Mouse (Mus musculus): ENCODE data around the gene Chmp6.
A peak's percentile ranks its signal among the peaks of the same experiment; 100 is the strongest.

The Chmp6 gene

DNA sequence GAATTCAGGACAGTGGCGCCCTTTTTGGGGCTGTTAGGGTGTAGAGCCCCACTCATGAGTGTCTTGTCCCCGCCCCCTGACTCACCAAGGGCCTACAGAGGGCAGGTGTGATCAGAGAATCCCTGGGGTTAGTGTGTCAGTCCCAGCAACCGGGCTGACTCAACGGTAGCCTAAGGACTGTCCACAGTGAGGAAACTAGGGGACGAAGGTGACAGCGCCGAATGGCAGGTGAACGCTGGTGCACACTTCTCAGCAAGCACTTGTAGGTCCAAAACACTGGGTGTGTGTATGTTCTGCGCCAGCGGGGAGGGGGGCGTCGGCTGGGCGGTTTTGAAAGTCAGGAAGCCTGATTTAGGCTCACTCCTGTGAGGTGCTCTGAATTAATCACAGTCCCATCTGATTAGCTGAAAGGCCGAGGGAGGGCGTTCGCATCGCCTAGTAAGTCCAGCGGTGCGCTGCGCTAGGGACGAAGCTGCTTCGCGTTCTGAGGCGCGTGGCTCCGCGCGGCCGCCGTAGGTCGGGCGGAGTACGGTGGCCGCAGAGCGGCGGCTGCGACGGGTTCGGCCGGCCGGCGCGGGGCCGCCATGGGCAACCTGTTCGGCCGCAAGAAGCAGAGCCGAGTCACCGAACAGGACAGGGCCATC lies at the start of gene Chmp6:
Gene Chmp6 (plus strand): TSS at position 151 of the 644 bp plus-strand sequence.
- peak; percentile 92 for DNase-seq

DNA sequence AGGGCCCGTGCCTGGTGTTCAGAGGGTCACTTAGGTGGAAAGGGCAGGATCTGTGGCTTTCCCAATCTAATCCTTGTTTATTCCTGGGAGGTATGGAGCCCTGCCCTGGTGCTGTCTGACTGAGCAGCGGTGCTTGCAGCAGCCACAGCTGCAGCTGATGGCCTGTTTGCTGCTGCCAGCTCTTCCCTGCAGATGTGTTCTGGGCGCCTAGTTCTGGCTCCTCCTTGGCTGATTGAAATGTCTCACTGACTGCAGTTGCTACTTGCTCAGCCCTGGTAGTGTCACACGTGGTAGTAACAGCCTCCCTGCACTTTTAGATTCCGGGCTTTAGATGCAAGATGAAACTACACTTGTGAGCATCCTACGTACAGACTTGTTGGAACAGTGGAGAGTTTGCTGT lies 46.4 kb upstream of the Chmp6 start:
- no peak for DNase-seq

DNA sequence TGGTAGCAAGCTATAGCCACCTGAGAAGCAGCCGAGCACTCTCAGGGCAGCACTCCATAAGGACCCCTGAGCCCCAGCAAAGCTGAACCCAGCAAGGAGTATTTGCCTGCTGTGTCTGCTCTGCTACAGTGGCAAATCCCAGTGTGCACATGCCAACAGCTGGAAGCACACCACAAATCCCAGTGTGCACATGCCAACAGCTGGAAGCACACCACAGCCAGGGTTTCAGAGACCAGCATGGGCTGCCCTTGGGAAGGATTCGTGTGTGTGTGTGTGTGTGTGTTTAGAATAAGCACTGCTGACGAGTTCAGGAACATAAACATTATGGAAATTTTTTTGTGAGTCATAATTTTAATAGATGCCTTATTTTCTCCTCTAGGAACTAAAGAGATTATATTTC lies 45.1 kb upstream of the Chmp6 start:
- DNase-seq = no peak

DNA sequence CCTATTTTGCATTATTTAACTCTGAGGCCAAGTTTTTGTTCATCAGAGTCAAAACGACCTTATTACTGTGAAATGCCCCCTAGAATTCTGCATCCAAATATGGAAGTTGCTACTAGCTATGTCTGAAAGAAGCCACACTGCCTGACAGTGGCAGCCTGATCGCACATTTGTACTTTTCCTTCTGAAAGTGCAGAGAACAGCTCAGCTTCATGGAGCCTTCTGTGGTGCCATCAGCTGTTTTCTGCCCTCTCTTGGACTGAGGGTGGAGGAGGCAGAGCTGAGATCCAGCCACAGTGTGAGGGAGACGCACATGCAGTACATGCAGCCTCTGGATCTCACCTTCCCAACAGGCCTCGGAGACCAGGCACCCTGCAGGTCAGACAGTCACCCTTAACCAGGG lies 44.7 kb upstream of the Chmp6 start:
- DNase-seq = no peak

DNA sequence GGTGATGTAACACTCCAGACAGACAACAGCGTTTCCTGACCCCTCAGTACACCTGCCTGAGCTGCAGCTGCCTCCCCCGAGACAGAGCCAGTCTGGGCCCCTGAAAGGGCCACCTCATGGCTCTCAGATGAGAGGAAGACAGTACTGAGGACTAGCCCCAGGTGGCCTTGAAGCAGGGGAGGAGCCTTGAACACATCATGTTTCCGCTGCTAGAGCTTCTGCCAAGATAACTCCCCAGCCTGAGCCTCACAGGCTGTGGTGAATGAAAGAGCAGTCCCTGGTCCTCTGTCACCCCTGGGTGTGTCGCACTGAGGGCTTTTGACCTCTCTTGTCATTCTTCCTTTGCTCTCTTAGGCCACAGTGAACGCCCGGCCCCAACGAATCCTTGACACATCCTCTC lies 42.1 kb upstream of the Chmp6 start:
- no peak for DNase-seq

DNA sequence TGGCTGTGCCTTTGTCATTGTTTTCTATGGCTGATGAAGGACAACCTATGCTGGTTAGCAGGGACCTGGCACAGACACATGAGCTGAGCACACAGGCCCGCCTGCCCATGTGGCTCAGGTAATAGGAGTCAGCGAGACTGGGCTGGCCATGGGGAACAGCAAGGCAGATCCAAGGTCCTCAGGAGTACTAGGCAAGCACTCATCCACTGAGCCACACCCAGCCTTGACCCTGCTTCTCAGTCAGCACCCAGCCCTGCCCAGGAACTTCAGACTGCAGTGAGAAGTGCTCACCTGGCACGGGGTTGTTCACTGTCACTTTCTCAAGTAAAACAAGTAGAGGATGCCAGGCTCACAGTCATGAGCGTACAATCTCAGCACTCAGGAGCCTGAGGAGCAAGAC lies 39.6 kb upstream of the Chmp6 start:
- no peak for DNase-seq

DNA sequence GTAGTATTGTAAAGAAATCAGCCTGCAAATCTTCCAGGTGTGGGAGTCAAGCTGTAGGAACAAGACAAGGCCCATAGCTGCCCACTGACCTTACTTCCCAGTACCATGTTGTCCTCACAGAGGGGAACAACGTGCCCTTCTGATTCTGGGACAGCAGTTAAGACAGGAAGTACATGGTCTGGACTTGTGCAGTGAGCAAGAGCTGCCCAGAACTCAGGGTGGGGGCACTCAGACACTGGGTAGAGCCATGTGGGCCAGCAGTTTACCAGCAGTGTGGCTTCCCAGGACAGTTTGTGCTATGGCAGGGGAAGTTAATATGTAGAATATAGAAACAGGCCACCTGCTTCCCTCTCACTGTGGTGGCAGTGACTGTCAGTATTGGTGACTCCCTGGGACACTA lies 38.4 kb upstream of the Chmp6 start:
- DNase-seq = no peak

DNA sequence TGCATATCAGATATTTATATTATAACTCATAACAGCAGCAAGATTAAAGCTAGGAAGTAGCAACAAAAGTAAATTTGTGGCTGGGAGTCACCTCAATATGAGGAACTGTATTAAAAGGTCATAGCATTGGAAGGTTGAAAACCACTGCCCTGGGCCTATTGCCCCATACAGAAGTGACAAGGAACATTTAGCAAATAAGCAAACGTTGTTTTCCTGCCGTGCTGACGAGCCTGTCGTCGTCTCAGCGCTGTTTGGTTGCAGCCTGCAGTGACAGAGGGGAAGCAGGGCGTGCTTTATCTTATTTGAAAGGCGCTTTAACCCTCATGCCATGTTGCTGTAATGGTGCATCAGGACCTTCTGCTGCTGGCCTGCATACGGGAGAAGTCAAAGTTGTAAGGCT lies 37.6 kb upstream of the Chmp6 start:
- DNase-seq = no peak

DNA sequence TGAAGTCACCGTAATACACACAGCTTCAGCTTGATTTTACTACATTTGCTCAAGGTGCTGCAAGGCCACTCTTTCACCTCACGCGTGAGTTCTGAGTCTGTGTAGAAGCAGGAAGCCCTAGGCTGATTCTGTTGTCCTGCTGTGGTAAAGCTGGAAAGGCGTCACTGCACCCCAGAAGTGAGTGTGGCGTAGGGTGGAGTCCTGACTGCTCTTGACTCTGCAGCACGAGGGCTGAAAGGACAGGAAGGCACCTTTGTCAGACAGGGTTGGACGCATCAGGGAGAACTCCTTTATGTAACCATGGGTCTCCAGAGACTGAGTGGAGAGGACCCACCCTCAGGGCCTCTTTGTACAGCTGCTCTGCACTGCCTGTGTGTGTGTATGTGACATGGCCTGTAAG lies 36.1 kb upstream of the Chmp6 start:
- no peak for DNase-seq

DNA sequence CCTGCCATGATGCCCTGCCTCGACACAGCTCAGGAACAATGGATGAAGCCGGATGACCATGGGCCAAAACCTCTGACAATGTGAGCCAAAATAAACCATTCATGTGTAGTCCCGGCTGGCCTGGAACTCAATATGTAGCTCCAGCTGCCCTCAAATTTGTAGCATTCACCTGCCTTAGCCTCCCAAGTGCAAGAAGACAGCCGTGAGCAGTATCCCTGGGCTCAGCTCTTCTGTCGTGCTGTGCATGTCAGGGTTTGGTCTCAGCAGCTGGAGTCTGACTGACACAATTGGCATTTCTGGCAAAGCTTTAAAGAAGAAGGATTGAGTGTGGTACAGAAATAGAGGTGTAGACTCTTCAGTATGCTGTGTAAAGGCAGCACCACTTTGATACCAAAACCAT lies 33.7 kb upstream of the Chmp6 start:
- no peak for DNase-seq

DNA sequence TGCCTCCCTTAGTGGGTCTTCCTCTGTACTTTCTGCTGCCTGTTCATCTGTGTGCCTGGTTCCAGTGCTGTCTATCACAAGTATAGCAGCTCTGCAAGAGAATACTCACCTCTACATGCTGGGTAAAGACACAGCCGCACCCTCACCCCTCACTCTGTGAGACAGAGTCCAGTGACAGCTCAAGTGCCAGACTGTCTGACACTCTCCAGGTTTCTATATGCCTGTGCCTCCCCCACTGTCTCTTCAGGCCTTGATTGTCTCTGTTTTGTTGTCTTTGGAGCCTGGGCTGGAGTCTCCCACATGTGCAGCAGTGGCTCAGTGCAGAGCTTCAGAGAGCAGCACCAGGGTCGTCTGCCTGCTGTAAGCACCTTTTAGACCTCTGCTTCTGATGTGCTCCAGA lies 29.6 kb upstream of the Chmp6 start:
- DNase-seq = no peak

DNA sequence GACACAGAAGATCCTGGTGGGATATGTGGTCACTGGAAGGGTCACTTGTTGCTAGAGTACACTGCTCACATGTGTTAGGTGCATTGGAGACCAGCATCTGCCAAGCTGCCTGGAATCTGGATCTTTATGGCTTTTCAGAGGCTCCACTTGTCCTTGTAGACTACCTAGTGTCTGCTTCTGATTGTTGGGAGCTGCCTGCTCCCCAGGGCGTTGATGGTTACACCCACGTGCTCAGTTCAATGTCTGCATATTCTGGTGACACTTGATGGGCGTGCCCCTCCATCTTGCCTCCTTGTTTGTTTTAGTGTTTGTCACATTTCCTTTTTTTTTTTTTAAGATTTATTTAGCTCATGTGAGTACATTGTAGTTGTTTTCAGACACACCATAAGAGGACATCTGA lies 23.3 kb upstream of the Chmp6 start:
- no peak for DNase-seq

DNA sequence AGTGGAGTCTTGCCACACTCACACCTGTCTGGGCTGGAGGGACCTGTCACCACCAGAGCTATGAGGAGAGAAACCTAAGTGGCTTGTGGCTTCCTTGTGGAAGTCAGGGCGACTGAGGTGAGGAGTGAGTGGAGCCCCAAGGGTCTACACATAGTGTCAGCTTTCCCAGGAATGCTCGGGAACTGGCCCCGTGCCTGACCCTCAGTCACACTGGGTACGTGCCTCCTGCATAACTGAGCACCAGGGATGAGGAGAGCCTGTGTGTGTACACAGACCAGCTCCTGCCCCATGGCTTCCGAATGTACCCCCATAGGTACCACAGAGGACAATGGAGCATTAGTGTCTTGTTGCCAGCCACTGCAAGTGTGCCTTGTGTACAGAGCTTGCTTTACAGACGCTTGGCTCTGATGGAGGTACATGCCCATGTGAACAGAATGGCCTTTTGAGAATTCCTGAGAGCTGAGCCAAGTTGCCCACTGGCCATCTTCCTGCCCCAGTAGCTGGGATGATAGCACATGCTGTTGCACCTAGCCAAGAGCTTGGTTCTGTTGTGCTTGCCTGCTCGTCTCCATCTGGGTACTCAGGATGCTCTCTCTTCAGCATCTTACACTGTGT lies 21.5 kb upstream of the Chmp6 start:
- no peak for DNase-seq

DNA sequence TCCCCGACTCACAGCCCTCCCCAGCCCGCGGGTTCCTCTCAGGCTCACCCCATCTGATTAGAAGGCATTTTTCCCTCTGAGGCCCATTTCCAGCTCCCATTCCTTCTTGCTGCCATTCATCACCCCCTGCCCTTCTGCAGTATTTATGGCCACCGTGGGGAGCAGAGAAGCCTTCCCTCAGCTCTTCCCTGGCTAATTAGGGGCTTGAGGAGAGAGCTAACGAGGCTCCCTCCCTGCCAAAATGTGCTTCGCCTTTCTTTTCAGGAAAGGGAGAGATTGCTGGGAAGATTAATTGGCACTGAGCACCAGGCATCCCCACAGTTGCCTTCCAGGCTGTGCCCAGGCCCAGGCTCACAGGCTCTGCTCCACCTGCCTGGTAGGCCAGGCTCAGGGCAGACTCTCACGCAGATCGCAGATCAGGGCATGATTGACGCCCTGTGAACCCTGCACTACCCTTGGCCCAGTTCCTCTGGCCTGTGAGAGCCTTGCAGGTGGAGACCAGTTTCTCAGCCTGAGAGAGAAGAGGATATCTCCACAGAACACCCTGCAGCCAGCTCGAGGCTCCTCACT lies 19.5 kb upstream of the Chmp6 start:
- DNase-seq = no peak

DNA sequence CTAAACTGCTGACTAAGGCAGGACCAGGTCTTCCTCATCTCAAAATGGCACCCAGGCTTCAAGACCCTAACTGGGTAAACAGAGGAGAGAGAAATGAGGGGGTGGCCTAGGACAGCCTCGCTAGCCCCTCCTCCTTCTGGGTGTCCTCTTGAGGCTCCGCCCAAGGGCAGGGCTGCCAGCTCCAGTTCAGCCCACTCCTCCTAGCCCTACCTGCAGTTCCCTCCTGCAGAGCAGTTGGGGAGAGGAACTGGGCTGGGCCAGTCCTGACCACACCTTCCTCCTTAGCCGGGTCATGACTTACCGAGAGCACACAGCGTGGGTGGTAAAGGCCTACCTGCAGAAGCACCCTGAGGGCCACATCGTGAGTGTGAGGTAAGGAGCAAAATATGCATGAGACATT lies 18.6 kb upstream of the Chmp6 start:
- no peak for DNase-seq

DNA sequence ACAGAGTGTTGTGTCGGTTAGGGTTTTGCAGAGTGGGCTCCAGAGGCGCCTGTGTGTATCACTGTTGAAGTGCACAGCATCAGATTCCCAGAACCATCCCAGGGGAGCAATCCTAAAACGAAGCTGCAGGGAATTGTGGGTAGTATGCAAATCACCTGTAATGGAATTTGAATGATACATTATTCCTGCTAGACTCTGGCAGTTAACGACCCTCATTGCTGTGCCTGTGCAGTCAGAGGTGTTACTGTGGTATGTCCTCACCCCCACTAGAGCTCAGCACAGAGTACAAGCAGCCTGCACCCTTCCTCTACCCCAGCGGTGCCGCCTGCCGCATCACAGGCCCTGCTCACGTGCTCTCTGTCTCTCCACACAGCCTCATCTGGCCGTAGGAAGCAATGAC lies 16.2 kb upstream of the Chmp6 start:
- no peak for DNase-seq

DNA sequence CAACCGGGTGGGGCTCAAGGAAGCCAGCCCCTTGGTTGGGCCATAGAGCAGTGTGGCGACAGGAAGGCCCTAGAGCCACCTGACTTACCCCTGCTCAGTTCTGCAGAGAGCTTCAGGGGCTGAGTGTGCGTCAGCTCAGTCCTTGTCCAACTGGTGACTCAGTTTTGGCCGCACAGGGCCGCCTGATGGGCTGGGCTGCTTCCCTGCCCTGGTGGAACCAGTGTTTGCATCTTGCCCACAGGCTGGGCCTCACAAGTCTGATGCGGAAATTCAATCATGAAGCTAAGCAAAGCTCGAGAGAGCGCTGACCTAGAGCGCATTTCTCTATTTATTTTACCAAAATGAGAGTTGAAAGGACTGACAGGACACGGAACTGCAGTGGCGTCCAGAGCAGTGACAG lies 14.3 kb upstream of the Chmp6 start:
- no peak for DNase-seq

DNA sequence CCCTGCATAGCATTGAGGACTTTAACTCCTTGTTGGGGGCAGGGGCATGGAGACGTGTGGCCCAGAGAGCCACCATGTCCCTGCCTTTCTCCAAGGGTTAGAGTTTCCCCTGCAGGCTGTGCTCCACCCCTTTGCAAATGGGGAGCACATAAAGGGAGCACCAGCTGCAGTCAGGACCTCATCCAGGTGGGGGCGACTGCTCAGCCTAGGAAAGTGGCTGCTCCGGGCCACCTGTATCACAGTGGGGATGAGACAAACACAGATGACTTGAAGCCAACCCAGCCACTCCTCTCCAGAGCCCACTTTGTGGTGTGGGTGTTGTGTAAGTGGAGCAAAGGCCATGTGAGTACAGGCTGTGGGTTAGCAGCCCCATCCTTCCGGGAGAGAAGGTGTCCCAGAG lies 12.1 kb upstream of the Chmp6 start:
- DNase-seq = no peak

DNA sequence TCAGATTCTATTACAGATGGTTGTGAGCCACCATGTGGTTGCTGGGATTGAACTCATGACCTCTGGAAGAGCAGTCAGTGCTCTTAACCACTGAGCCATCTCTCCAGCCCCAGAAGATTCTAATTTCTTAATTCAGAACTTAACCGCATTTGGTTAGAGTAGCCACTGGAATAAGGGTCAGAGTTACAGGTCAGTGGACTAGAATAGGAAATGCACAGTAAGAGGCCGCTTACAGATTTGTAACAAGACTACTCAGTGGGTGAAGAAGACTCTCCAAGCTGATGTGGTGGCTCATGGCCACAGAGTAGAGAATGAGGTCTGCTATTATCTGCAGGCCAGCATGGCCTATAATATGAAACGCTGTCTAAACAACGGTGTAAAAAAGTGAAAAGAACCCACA lies 10.3 kb upstream of the Chmp6 start:
- DNase-seq = no peak

DNA sequence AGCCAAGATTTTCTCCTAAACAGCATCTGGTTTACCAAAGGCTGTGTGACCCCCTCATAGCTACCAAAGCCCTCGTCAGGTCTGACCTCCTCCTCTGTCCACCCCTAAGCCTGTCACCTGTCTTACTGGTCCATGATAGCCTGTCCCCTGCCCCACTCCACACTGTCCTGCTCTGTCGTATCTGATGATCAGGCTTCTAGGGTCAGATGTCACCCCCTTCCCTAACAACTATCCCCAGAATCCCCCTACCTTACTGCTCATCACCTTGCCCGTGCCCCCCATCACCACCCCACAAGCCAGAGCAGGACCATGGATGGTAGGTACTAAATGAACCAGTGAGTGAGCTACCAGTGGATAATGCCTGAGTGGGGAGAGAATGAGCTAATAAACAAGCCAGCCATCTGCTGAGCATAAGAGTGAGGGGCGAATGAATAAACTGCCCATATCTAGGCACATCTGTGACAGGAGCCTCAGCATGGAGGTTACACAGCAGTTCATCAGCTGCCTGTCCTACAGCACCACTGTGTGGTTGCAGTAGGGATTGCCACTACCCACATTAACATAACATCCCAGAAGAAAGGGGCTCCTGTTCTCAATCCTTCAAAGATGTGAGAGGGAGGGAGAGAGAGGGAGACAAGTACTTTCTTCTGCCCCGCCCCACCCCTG lies 8.5 kb upstream of the Chmp6 start:
- DNase-seq = peak; percentile 65

DNA sequence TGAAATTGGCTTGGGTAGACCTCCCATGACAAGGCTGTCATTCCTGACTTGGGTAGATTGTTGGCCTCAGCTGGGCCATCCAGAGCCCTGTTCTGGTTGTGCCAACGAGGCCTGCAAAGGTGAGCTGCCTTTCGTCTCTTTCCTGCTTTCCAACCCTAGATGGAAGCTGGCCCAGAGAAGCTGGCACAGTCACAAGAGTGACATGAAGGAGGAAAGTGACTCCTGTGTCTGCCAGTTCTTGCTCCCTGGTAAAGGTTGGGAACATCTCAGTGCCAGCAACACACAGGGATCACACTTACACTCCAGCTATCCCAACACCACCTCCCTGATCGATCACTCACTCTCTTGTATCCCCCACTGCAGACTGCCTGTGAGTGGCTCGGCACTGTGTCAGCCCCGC lies 7.4 kb upstream of the Chmp6 start:
- DNase-seq = no peak

DNA sequence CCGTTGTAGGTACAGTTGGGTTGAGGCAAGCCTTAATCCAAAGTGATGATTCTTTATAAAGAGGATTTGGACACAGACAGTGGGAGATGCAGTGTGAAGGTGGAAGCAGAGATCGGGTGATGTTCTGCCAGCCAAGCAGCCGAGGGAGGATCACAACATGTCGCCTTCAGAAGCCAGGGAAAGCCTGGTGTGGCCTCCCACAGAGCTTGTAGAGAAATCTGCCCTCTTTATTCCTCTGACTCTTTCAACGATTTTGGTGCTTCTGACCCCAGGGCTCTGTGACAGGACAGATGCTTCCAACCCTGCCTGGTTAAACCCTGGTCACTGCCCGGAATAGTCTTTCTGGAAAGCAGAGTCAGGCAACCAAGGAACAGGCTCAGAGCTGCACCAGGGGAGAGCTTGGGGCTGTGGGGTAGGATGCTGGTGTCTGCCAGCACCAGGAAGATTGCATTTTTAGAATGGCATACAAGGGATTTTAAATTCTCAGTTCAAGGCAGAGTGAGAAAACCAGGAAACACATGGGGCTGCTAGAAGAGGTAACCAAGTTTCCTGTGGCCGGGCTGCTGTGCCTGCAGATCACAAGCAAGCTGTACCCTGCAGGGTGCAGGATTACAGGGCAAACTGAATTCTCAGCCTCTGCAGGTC lies 6.1 kb upstream of the Chmp6 start:
- peak; percentile 60 for DNase-seq

DNA sequence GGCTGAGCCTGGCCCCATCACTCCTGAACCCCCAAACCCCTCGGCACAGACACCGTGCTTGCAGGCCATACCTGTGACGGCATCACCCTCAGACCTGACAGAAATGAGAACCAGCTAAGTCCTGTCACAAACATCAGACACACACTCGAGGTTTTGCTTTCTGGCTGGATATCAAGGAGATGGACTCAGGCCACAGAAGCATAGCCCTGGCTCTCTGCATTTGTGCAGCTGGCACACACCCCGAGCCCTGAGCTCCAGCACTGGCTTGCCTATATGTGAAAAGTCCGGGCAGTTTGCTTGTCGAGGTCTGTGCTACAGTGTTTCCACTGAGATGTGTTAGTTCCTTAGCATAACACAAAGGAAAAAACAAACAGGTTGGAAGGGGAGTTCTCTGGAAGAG lies 5.5 kb upstream of the Chmp6 start:
- no peak for DNase-seq

DNA sequence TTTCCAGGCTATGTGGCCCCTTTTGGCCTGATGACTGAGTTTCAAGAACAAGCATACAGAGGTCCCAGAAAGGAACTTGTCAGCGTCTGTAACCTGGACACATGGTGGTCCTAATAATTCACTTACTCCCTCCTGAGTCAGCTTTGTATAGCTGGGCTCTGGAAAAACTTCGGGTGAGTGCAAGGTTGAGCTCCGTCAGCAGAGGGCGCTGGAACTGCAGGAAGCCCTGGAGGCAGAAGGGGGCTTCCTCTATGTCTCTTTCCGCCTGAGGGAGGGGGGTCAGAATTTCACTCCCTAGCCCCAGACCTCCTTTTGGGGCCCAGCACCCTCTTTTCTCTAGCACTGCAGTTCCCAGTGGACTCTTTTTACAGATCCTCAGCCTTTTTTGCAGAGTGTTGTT lies 3.8 kb upstream of the Chmp6 start:
- peak; percentile 57 for DNase-seq

Data from right cerebral cortex, postnatal 25 days (tissue).